Mouse (Mus musculus) hindbrain, embryonic 13.5 days (tissue): ENCODE measurements at regions not wholly inside any gene's neighbourhood (a gene's known extent, or its start where the extent isn't known, plus 50 kb on each side); places are given as distances from the start of the nearest gene placed in this dataset.
A peak's percentile ranks its signal among the peaks of the same experiment; 100 is the strongest.

Experiments used
- ATAC-seq: fragments of 200-750 bp; cut with Nextera tagmentation; 2 replicates; pipeline ENCODE4 v1.8.0; 2017; ENCODE audit warnings: moderate TSS enrichment; ENCODE audit not compliant: low FRiP score
- H3K27ac ChIP-seq: fragments of 300-500 bp; sonication (generic); 2 replicates; pipeline ENCODE4 v1.5.1; 2015; ENCODE audit warnings: inconsistent platforms, mild to moderate bottlenecking, moderate library complexity
- H3K27me3 ChIP-seq: fragments of 300-500 bp; sonication (generic); 2 replicates; pipeline ENCODE4 v1.6.1; 2015; ENCODE audit warnings: mild to moderate bottlenecking, inconsistent platforms
- H3K36me3 ChIP-seq: fragments of 300-500 bp; sonication (generic); 2 replicates; pipeline ENCODE4 v1.6.1; 2015; ENCODE audit warnings: mild to moderate bottlenecking, inconsistent platforms
- H3K4me1 ChIP-seq: fragments of 300-500 bp; sonication (generic); replicated peaks from 2 replicates; pipeline ENCODE4 v1.6.1; 2015; ENCODE audit warnings: inconsistent platforms
- H3K4me2 ChIP-seq: fragments of 300-500 bp; sonication (generic); 2 replicates; pipeline ENCODE4 v1.6.1; 2015; ENCODE audit warnings: inconsistent platforms, mild to moderate bottlenecking, moderate library complexity
- H3K4me3 ChIP-seq: fragments of 300-500 bp; sonication (generic); 2 replicates; pipeline ENCODE4 v1.5.1; 2015; ENCODE audit warnings: mild to moderate bottlenecking, inconsistent platforms
- H3K9ac ChIP-seq: fragments of 300-500 bp; sonication (generic); 2 replicates; pipeline ENCODE4 v1.6.1; 2015; ENCODE audit warnings: mild to moderate bottlenecking, inconsistent platforms
- H3K9me3 ChIP-seq: fragments of 300-500 bp; sonication (generic); 2 replicates; pipeline ENCODE4 v1.6.1; 2016; ENCODE audit warnings: inconsistent platforms
- WGBS: fragments of 180-500 bp; shearing (Covaris S2); methylation state at CpG from one replicate; pipeline ENCODE4 v1.1.7; 2015; 5-methylcytosine and 5-hydroxymethylcytosine counted together

DNA sequence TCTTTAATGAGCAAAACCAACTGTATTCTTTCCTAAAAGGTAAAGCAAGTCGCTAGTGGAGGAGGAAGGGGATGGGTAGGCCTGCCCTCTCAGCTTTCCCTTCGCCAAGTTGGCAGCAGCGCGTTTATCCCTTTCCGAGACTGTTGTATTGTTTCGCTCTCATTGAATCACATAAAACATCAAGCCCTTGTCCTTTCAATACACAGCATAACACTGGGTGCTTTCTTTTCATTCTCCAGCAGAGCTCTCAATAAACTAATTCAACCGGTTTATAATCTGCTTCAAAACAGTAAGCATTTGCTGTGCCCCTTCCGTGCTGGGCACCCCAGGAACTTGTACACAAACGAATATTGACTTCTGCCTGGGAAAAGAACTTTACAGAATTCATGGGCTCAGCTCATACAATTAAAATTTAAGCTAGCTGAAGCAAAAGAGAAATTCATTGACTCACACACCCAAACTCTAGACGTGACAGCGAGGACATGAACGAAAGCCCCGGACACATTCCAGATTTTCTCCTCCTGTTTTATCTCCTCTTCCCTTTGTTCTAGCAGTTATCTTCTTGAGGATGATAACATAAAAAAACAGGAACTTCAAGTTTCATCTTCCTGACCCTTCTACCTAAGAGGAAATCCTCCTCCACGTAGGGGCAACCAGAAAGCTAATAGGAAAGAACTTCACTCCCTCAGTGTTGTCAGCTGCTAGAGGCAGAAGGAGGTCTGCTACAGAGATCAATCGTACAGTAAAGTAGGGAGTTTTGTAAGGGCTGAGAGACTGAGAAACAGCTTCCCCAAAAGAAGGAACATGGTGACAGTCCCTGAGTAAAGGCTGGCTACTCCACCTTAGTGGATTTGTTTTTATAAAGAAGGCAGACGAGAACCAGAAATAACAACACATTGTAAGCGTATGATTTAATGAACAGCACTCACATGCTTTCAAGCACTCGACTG lies 177.9 kb downstream of the Kdr start:
- H3K27ac ChIP-seq = 0 out of 2 replicates have a peak overlapping the region, but pooled peaks have one; percentile 25
- H3K27me3 ChIP-seq = no peaks in the 10 kb centered on the region
- ATAC-seq = no peak

DNA sequence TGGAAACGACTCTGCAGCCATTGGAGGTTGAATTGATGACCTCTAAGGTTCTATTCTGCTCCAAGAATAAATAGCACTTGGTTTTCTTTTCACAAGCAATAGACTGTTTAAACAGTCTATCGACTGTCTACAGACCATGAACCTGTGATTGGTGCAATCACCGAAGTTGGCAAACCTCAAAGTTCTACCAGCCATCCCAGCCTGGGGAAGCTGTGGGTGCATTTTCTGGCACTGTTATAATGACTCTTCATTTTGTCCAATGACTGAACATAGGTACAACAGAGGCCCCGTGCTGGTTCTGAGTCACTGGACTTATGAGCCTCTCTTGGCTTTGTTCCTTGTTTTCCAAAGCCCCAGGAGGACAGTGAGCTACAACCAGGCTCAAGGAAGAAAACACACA lies 178.6 kb downstream of the Kdr start:
- Histone ChIP-seq H3K9me3 (no peaks in the 10 kb centered on the region), H3K4me3 (no peak overlapping the region), H3K27me3 (no peaks in the 10 kb centered on the region), H3K36me3 (no peaks in the 10 kb centered on the region), H3K9ac (no peak overlapping the region), H3K27ac (no peak overlapping the region), H3K4me2 (no peak overlapping the region), H3K4me1 (peaks cover 6% of the 10 kb centered on the region)
- no peak for ATAC-seq
- WGBS = 73% methylated on average over 4 of the region's 4 CpGs

More for the DNA sequence above, 177.9 kb downstream of the Kdr start:
- Histone ChIP-seq H3K36me3 (no peaks in the 10 kb centered on the region), H3K4me2 (no peak overlapping the region; the same call in 1 of the 2 replicates), H3K4me1 (peaks cover 6% of the 10 kb centered on the region), H3K4me3 (no peak overlapping the region), H3K9ac (no peak overlapping the region), H3K9me3 (0 out of 2 replicates have a peak, but pooled peaks cover 3% of the 10 kb centered on the region)
- 48% methylated on average over 18 of the region's 18 CpGs for WGBS

DNA sequence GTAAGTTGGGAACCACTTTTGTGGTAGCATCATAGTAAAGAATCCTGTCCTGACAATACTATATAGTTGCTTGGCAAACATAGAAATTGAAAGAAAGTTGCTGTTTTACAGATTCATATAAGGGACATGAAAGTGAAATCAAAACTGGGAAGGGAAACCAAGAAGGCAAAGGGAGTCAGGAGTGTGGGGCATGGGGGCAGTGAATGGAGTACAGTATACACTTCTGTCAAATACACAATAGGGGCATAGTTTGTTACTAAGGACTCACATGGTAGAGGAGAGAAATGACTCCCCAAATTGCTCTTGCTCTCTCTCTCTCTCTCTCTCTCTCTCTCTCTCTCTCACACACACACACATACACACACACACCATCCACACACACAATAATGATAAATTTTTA lies 185.1 kb downstream of the Kdr start:
- Histone ChIP-seq H3K27me3 (no peaks in the 10 kb centered on the region), H3K9ac (no peak overlapping the region), H3K4me3 (no peak overlapping the region), H3K36me3 (no peaks in the 10 kb centered on the region), H3K4me2 (no peak overlapping the region), H3K4me1 (peaks cover 2% of the 10 kb centered on the region; the same call in 1 of the 2 replicates), H3K9me3 (no peaks in the 10 kb centered on the region), H3K27ac (no peak overlapping the region)
- no peak for ATAC-seq

DNA sequence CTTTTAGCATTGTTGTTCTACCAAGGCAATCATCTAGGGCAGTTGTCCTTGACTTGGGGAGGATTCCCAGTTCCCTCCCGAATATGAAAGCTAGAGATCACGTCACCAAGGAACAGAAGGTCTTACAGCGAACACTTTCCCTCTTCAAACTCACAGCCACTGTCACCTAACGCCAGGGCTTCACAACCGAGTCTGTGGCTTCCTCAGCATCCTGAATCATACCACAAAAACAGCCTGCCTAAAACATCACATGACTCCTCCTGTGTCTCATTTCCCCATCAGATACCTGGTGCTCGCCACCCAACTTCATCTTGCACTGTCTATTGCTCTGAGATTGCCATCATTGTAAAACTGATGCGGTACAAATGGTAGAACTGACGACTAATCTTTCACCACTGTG lies 186.5 kb downstream of the Kdr start:
- Histone ChIP-seq H3K9ac (no peak overlapping the region), H3K27ac (no peak overlapping the region), H3K4me1 (peaks cover 6% of the 10 kb centered on the region; the same call in 1 of the 2 replicates), H3K9me3 (no peaks in the 10 kb centered on the region), H3K4me2 (no peak overlapping the region), H3K36me3 (no peaks in the 10 kb centered on the region), H3K4me3 (no peak overlapping the region), H3K27me3 (no peaks in the 10 kb centered on the region)
- WGBS = 89% methylated on average over 8 of the region's 8 CpGs
- no peak for ATAC-seq

DNA sequence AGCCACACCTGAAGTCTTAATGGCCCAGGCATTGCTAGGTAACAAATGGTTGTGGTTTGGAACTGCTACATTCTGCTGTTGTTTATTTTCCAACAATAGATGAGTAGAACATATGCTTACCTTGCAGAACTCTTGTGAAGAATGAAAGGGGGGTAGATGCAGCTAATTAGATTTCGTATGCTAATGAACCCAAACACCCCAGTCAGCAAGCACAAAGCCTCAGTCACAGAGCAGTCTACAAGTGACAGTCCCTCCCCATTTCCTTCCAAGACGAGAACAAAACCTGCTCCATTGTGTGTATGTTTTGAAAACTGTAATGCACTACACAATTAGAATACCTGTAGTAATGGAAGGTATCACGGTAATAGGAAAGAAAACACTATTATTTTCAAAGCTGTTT lies 190.2 kb downstream of the Kdr start:
- no peaks in the 10 kb centered on the region for H3K36me3 ChIP-seq
- 34% methylated on average over 3 of the region's 3 CpGs for WGBS
- H3K27ac ChIP-seq = no peak overlapping the region

DNA sequence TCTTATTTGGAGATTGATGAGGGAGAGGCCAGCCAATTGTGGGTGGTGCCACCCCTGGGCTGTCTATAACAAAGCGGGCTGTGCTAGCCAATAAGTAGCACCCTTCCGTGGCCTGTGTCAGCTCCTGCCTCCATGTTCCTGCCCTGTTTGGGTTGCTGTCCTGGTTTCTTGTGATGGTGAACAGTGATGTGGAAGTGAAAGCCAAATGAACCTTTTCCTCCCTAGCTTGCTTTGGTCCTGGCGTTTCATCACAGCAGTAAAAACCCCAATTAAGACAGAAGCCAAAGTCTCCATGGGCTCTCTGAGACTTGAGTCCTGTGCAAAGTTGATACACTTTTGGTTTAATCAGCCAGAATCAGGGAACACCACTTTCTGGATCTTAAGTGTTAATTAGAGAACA lies 192.1 kb downstream of the Kdr start:
- Histone ChIP-seq H3K9me3 (no peaks in the 10 kb centered on the region), H3K27ac (no peak overlapping the region), H3K9ac (no peak overlapping the region), H3K4me2 (no peak overlapping the region), H3K4me1 (peaks cover 6% of the 10 kb centered on the region; the same call in 1 of the 2 replicates), H3K27me3 (no peaks in the 10 kb centered on the region), H3K4me3 (no peak overlapping the region), H3K36me3 (no peaks in the 10 kb centered on the region)
- ATAC-seq = no peak
- 93% methylated on average over 3 of the region's 3 CpGs for WGBS

More for the DNA sequence above, 190.2 kb downstream of the Kdr start:
- Histone ChIP-seq H3K4me3 (no peak overlapping the region), H3K9ac (no peak overlapping the region), H3K27me3 (no peaks in the 10 kb centered on the region), H3K4me2 (no peak overlapping the region), H3K9me3 (no peaks in the 10 kb centered on the region), H3K4me1 (peaks cover 6% of the 10 kb centered on the region; the same call in 1 of the 2 replicates)
- ATAC-seq = no peak

DNA sequence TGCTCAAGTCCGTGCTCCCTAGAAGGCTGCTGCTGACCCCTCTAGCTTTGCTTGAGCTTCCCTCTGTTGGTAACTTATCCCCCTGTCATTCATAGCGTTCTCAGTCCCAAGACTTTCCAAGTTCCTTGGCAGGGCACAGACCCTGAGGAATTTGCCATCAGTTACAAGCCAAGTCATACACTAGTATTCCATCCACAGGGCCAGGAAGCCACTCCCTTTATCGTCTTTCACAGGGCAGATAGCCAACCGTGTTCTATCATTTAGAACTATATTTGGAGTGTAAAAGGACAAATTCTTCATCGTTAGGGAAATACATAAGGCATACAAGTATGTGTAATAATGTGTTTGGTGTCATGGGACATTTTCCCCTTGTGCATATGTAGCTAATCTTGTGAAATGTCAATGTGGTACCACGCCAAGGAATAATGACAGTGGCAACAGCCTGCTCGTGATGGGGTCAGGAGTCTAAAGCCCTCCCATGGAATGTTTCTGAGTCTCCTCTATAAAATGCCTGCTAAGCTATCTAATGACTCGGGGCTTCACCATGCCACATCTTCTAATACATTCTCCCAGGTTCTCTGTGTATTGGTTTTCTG lies 193.2 kb downstream of the Kdr start:
- 91% methylated on average over 8 of the region's 8 CpGs for WGBS
- H3K4me3 ChIP-seq = no peak overlapping the region

DNA sequence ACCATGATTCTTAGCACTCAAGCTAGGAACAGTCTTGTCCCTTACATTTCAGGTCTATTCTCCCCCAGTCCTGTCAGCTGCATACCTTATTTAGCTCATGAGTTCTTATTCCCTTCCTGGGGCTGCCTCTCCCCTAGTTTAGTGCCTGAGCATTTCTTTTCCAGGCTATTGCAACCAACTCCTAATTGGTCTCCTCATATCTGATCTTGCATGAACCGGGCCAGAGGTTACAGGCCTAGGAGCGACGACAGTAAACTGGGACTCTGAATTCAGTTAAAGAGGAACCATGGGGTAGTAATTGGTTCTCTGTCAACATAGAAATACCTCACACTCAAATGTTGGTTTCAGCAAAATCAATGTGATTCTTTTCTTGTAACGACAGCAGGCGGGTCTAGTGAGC lies 195.9 kb downstream of the Kit start:
- Histone ChIP-seq H3K36me3 (no peaks in the 10 kb centered on the region), H3K4me3 (no peak overlapping the region), H3K27ac (no peak overlapping the region), H3K27me3 (no peaks in the 10 kb centered on the region), H3K9ac (no peak overlapping the region), H3K4me2 (no peak overlapping the region), H3K4me1 (no peaks in the 10 kb centered on the region), H3K9me3 (no peaks in the 10 kb centered on the region)
- no peak for ATAC-seq
- WGBS = 91% methylated on average over 5 of the region's 5 CpGs

More for the DNA sequence above, 193.2 kb downstream of the Kdr start:
- no peaks in the 10 kb centered on the region for H3K36me3 ChIP-seq
- H3K9me3 ChIP-seq = no peaks in the 10 kb centered on the region
- no peak overlapping the region for H3K4me2 ChIP-seq
- H3K27ac ChIP-seq = no peak overlapping the region
- H3K9ac ChIP-seq = no peak overlapping the region
- no peaks in the 10 kb centered on the region for H3K27me3 ChIP-seq
- peaks cover 6% of the 10 kb centered on the region; the same call in 1 of the 2 replicates for H3K4me1 ChIP-seq
- ATAC-seq = no peak

DNA sequence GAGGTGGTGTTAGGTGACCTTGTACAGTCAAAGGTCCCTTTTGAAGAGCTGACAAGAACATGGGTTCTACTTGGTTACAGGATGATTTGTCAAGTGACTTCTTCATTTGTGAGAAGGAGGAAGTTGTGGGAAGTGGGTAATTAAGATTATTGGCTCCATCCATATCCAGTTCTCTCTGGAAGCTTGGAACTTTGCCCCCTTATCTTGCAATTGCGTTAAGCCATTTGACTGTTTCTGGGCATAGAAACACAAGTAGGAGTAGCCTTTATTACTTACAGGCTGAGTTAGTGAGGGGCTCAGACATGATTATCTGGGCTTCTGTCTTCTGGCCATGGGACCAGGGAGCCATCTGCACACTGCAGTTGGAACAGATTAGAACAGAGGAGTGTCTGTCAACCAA lies 192.5 kb downstream of the Kit start:
- no peak overlapping the region for H3K27ac ChIP-seq
- H3K4me2 ChIP-seq = no peak overlapping the region
- H3K9ac ChIP-seq = no peak overlapping the region
- no peak for ATAC-seq
- WGBS = 91% methylated on average over 1 of the region's 1 CpGs
- no peaks in the 10 kb centered on the region for H3K27me3 ChIP-seq
- H3K4me3 ChIP-seq = no peak overlapping the region
- H3K4me1 ChIP-seq = peaks cover 9% of the 10 kb centered on the region
- no peaks in the 10 kb centered on the region for H3K9me3 ChIP-seq
- no peaks in the 10 kb centered on the region for H3K36me3 ChIP-seq

DNA sequence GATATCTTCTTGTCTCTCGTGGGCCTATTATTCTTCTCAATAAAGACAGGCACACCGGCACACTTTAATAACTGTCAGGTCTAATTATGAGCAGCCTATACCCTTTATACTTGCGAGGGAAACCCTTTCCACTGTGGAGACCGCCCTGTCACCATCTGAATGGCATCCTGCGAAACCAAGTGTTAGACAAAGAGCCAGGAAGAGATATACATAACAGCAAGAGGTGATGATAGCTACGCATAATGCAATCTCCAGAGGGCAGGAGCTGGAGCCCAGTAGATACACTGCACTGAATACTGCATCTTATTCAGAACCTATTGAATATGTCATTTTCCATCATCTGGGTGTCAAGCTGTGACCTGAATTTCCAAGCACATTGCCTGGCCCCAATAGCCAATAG lies 187.7 kb downstream of the Kit start:
- Histone ChIP-seq H3K27ac (no peak overlapping the region), H3K9ac (no peak overlapping the region), H3K4me3 (no peak overlapping the region), H3K4me2 (no peak overlapping the region), H3K4me1 (peaks cover 12% of the 10 kb centered on the region), H3K9me3 (no peaks in the 10 kb centered on the region), H3K36me3 (no peaks in the 10 kb centered on the region), H3K27me3 (no peaks in the 10 kb centered on the region)
- ATAC-seq = no peak
- WGBS = 57% methylated on average over 6 of the region's 6 CpGs

DNA sequence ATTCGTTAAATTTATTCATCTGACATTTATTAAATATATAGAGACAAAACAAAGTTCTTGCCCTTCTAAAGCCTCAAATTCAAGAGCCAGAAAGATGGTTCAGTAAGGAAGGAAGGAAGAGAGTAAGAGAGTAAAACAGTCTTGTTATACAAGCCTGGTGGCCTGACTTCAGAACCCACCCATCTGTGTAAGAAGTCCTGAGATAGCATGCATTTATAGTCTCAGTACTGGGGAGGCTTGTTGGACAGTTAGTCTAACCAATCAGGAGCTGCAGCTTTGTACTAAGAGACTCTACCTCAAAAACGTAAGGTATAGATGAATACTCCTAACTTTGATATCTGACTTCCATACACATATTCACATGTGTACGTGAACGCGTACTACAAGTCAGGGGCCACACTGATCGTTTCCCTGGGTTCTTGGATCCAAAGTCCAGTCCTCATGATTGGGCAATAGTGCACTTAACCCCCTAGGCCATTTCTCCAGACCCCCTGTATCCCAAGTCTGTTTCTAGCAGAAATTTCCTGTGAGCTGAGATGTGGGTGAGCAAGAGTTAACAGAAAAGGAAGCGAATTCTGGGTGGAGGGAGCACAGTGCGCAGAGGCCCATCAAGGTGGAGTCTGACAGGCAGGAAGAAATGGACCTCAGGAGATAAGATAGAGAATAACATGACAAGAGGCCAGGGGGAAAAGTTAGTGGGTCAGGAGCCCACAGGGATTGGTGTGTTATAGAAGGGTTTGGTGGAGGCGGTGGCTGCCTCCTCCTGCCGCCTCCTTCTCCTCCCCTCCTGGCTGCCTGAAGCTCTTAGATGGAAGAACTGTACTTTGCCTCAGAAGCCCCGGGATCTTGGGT lies 187.0 kb downstream of the Kit start:
- Histone ChIP-seq H3K27ac (no peak overlapping the region), H3K4me1 (peaks cover 12% of the 10 kb centered on the region), H3K4me3 (no peak overlapping the region), H3K9ac (no peak overlapping the region), H3K4me2 (no peak overlapping the region), H3K36me3 (no peaks in the 10 kb centered on the region), H3K9me3 (no peaks in the 10 kb centered on the region), H3K27me3 (no peaks in the 10 kb centered on the region)
- ATAC-seq = no peak
- 85% methylated on average over 11 of the region's 11 CpGs for WGBS

DNA sequence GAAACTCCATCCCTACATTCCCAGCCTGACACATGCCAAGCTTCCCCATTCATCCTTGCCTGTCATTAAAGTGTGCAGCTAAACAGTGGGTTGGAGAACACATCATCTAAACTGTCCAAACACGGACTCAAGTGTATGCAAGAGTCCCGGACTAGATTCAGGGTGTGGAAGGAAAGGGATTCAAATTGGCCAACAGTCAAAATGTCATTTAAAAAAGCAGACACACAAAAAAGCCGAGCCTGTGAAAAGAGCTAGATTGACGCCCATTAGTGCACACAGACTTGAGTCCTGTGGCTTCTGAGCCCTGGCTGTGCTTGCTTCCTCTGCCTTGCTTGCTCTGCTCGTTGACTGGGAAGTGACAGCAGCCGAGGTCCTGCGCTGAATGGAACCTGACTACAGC lies 181.5 kb downstream of the Kit start:
- H3K27ac ChIP-seq = no peak overlapping the region
- no peak overlapping the region for H3K9ac ChIP-seq
- H3K9me3 ChIP-seq = no peaks in the 10 kb centered on the region
- H3K4me1 ChIP-seq = 0 out of 2 replicates have a peak, but pooled peaks cover 6% of the 10 kb centered on the region
- no peak overlapping the region for H3K4me2 ChIP-seq
- no peak for ATAC-seq
- WGBS = 56% methylated on average over 7 of the region's 7 CpGs
- no peaks in the 10 kb centered on the region for H3K27me3 ChIP-seq
- H3K36me3 ChIP-seq = no peaks in the 10 kb centered on the region
- H3K4me3 ChIP-seq = no peak overlapping the region
